Mouse (Mus musculus) cortical plate, adult 2 months (tissue): Measurements from ENCODE around the gene Phf23.

Source experiments
- CTCF ChIP-seq: fragments of 200-500 bp; IDR thresholded peaks from 2 replicates; pipeline ENCODE4 v1.5.1; 2011; ENCODE audit warnings: mild to moderate bottlenecking, control low read depth, low read length; ENCODE audit not compliant: insufficient read depth; ENCODE audit errors: extremely low read depth
- POLR2A ChIP-seq: fragments of 200-500 bp; IDR thresholded peaks from 2 replicates; pipeline ENCODE4 v1.6.1; 2011; ENCODE audit warnings: mild to moderate bottlenecking, low read length, control low read depth; ENCODE audit not compliant: insufficient read depth; ENCODE audit errors: extremely low read depth

DNA sequence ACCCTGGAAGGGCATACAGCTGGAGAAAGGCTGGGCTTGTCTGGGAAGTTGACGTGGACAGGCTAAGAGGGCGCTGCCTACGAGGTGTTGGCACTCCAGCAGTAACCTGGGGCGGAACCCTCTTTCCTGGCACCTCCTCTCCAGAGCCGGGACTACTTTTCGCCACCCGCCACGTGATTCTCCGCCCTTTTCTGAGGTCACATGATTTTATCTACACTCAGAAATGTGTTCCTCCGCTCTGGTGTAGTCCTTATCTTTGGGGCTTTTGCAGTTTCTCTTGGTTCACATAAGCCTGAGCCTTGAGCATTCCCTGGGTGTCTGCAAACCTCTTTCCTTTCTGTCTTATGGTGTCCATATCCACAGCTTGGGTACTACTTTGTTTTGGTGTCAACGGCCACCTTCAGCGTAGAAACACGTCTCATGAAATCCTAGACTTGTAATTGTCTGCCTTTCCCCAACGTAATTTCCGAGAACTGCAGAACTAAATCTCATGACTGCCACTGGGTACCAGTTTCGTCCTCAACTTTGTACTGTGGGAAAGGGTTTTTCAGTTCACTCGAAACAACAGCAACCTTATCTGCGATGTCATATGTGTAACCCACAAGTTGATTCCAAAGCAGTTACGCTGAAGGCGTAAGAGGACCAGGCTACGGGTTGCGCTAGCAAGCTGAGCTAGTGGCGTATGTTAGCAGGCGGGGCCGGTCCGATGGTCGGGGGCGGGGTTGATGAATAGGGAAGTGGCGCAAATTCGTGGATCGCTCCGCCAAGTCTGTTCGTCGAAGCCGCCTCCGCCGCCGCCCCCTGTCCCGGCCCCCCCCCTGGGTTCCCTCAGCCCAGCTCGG is 4.5 kb upstream of the Phf23 start, which contains the start of gene Gabarap:
- no peak for TF ChIP-seq CTCF
- TF ChIP-seq POLR2A, result peak; percentile 70; the same call in 1 of the 2 replicates
